Mouse (Mus musculus) spleen, adult 12 weeks (tissue): ENCODE results near the gene Pcbd2.
"Not testable (repeated sequence)": the region's sequence is repeated elsewhere in the genome, so short reads cannot be mapped to it uniquely, and the experiment has no call there.

Experiments
- DNase-seq: peaks from one replicate; pipeline ENCODE4 v3.0.0; 2022; ENCODE audit warnings: low spot score

The Pcbd2 gene

DNA sequence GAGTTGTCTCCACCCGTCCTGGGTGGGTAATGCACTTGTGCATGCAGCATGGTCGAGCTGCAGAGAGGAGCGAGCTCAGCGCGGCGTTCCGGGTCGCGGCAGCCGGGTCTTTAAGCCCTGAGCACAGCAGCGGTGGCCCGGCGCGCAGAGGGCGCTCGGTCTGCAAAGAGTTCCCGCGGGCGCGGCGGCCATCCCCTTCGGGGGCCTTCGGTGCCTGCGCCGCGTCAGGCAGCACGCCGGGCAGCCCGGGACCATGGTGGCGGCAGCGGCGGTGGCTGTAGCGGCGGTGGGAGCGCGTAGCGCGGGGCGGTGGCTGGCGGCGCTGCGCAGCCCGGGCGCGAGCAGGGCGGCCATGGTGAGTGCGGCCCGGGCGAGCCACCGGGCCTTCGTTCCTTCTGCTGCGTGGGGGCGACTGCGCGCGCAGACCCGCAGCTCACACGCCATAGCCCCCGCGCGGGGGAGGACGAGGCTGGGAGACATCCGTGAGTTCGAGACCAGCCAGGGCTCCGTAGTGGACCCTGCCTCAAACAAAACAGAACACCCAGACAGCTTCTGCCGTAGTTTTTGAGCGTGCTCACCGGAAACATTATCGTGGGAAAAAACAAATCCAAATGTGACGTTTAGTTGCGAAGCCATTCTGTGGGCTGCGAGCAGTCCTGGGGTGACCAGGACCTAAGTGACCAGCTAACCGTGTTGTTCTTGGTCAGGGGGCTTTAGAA lies at the start of gene Pcbd2:
Pcbd2 (plus strand) TSS at position 249 of the 719 bp plus-strand sequence.
- DNase-seq = peak; percentile 86

GRCm38 (mm10) chr13:55682201-55682600 lies 45.0 kb upstream of the Pcbd2 start:
- no peak for DNase-seq

GRCm38 (mm10) chr13:55683581-55683980 lies 43.6 kb upstream of the Pcbd2 start:
- DNase-seq = no peak

DNA sequence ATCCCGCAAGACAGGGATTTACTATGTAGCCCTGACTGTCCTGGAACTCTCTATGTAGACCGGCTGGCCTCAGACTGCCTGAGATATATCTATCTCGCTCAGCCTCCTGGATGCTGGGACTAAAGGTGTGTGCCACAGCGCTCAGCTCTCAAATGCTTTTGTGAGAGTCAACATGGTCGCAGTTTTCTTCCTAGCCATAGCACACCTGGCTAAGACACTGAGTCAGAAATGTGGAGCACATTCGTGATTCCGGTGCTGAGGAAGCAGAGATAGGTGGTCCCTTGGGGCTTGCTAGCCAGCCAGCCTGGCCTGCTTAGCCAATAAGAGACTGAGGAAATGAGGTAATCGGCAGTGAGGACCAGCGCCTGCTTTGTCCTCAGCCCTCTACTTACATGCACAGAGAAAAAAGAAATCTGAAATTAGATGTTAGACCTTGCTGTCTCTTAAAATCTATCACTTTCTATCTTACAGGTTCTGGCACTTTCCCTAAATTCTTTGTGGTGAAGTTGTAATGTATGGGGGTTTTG lies 41.0 kb upstream of the Pcbd2 start:
- no peak for DNase-seq

DNA sequence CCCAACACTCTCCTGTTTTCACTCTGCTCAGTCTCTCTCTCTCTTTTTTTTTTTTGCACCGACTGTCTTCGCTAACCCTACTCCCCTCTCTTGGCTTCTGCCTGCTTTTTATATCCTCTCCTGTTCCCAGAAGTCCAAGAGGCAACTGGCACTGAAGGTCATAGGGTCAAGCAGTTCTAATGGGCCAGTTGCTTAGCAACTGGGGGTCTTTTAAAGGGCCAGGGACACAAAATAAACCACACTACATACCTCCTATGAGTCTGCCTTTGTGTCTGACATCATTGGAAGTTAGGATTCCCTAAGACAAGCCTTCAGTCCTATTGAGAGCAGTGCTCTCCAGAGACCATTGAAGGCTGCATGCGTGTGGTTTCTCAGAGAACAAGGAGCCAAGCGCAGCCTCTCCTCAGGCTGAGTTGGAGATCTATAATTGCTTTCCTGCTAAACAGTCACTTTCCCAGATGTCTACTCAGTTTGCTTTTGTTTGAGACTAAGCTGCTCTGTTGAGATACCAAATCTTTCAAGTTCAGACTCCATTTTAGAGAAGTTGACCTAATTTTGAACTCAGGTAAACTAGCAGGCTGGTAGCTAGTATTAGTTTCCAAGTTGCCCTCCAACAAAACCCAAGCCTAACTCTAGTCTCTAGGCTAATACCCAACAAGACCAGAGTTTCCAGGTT lies 39.1 kb upstream of the Pcbd2 start:
- DNase-seq = no peak

DNA sequence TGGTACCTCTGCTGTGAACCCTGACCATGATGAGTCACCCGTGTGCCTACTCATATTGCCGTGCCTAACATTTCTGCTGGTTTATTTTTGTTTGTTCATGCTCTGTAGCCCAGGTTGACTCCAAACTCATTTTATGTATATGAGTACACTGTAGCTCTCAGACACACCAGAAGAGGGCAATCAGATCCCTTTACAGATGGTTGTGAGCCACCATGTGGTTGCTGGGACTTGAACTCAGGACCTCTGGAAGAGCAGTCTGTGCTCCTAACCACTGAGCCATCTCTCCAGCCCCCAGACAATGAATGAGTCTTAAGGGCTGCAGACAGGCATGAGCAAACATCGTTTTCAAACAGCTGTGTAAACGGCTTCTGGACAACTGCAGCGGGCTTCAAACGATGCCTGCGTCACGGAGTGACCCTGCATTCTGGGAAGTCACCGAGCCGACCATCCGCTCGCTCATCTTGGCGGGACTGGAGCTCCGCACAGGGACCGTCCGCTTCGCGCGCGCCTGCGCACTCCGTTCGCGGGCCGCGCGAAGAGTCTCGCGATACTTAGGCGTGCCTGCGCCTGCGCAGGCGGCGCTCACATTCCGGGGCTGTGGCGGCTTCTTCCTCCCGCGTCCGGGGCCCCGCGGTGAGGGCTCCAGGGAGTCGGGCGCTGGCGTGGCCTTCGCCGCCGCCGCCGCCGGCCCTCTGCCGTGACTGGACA lies 34.5 kb upstream of the Pcbd2 start, which contains the start of gene B230219D22Rik:
B230219D22Rik (plus strand) TSS at position 590 of the 708 bp plus-strand sequence.
- DNase-seq = peak; percentile 90

DNA sequence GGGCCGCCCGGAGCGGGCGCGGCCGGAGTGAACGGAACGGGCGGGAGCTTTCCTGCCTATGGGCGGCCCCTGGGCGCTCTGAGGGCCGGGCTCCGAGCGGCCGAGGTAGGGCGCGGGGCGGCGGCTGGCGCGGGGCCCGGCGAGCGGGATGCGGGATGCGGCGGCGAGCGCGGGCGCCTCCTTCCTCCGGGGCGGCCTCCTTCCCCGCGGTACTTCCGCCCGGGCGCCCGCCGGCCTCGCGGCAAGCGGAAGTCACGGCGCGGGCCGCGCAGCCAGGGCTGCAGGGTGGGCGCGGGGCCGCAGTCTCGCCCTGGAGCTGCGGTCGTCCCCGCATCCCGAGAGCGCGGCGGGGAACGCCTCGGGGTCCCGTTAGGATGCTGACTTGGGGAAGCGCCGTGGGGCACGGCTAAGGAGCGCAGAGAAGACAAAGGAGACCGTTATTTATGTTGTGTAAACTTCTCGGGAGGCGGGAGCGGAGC lies 33.9 kb upstream of the Pcbd2 start:
- DNase-seq = no peak

DNA sequence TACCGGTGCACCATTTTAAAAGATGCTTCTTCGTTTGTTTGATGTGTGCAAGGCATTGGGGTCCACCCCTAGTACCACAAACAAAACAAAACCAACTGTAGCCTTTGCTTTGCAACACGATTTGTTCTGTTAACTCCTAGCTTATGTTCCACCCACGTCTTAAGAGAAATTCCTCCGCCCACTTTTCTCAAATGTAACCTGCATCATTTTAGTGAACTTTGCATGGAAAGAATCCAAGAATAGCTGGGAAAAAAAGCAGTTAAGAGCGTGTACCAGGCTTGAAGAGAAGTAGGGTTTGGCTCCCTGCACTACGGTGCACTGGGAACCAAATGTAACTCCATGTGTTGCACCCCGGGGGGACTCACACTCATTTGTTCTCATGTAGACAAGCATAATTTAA lies 33.1 kb upstream of the Pcbd2 start:
- no peak for DNase-seq

DNA sequence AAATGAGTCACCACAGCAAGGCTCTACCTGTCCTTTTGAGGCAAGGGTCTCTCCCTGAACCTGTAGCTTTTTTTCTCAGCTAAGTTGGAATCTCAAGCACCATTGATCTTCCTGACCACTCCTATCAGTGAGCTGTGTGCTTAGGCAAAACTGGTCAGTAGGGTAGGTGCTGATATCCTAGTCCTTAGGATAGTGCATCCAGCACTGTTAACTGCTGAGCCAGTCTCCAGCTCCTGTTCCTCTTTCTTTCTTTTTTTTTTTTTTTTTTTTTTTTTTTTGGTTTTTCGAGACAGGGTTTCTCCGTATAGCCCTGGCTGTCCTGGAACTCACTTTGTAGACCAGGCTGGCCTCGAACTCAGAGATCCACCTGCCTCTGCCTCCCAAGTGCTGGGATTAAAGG lies 31.2 kb upstream of the Pcbd2 start:
- not testable (repeated sequence) for DNase-seq

DNA sequence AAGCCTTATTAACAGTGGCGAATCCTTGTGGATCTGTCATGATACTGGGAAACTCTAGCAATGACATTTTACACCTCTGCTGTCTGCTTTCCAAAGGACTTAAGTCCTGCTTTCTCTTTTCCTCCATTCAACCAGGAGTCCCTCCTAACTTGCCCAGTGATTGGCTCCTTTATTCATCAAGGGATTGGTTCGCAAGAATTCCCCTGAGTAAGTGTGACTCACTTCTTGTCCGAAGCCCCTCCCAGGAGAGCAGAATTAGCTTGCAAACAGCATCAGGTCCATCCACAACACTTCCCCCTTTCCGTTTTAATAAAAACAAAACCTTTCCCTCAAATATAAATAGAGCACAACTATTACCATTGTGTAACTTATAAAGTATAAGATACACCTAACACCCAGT lies 22.9 kb upstream of the Pcbd2 start:
- no peak for DNase-seq

- no peak for DNase-seq
Observed at GRCm38 (mm10) chr13:55712846-55713245, 14.3 kb upstream of the Pcbd2 start.

GRCm38 (mm10) chr13:55714501-55715166 lies 12.5 kb upstream of the Pcbd2 start, which contains the start of gene Txndc15:
Gene Txndc15, plus strand, starts transcription at chr13:55714650.
- peak; percentile 78 for DNase-seq

DNA sequence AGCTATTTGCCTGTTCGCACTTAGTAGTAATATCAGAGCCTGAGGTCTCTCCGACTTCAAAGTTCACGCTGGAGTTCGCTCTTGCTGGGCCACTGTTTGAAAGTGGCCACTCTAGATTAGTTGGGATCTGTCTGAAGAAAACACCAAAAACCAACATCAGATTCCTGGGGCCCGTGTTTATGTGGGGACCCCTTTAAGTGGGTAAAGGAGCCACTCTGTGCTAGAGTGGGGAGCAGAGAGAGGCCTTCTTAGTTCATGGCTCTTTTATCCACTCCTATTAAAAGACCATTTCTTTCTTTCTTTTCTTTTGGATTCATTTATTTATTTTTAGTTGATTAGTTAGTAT lies 12.0 kb upstream of the Pcbd2 start:
- no peak for DNase-seq

- no peak for DNase-seq
Observed at GRCm38 (mm10) chr13:55715908-55716510, 11.2 kb upstream of the Pcbd2 start.

DNA sequence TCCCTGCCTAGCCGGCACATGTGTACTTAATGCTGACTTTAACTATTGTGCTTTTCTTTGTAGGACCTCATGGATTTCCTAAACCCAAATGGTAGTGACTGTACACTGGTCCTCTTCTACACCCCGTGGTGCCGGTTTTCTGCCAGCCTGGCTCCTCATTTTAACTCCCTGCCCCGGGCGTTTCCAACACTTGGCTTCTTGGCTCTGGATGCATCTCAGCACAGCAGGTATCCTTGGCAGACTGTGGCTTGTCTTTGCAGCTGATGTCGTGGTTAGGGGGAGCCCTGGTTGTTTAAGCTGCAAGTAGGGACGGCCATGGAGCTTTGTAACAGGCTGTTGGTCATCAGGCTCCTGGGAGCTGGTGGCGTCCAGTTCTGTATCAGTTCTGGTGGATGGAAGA lies 5.7 kb upstream of the Pcbd2 start:
- DNase-seq = no peak

GRCm38 (mm10) chr13:55721995-55722394 lies 5.2 kb upstream of the Pcbd2 start:
- DNase-seq = no peak

GRCm38 (mm10) chr13:55726598-55727119 lies 509 bp upstream of the Pcbd2 start:
- DNase-seq = no peak

- peak; percentile 57 for DNase-seq
Observed at GRCm38 (mm10) chr13:55727839-55728238, 671 bp downstream of the Pcbd2 start.

DNA sequence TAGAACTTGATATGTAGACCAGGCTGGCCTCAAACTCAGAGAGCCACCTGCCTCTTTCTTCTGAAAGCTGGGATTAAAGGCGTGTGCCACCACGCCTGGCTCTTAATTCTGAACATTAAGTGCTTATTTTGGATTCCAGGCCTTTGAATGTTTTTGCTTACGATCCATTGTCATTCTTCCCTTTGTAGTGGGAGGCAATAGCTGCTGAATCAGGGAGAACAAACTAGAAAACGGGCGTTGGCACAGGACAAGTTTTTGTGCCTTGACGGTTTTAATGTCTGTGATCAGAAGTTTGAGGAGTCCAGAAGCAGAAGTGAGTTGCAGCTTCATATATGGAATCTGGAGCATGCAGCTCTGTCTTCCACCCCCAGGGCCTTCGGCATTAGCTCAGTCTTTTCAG lies 3.5 kb downstream of the Pcbd2 start:
- DNase-seq = no peak

DNA sequence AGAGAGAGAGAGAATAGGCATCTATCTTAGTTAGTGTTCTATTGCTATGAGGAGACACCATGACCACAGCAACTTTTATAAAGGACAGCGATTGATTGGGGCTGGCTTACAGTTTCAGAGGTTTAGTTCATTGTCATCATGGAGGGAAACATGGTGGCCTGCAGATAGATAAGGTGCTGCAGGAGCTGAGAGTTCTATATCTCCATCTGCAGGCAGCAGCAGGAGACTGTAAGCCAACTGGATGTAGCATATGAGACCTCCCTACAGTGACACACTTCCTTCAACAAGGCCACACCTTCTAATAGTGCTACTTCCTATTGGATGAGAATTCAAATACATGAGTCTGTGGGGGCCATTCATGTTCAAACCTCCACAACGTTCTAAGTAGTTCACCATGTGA lies 5.0 kb downstream of the Pcbd2 start:
- DNase-seq = no peak
